Comparison of ENCODE assay signal across 26 mouse cellular contexts in genomic region chr17:30877456-30877855, GRCm38 (mm10). TPM values are rescaled to one million over a fixed set of nuclear protein-coding genes. Genes with fewer than 3 reads are reported as not detected.
DNase-seq lines count a peak whose midpoint lies in the region; TF ChIP-seq lines count a peak whose summit lies in the region.
"Had no signal": no experiment of that assay in that cellular context is flagged by ENCODE, and none has a peak within 500 bp of the region (broad histone marks: within the 10 kb centered on the region; RNA-seq: fewer than 3 reads in every experiment).

No protein-coding gene starts in this region.

- intact Hi-C loops in left cerebral cortex, postnatal 4 days (cut with DNase I): no loop called here
- intact Hi-C loops in left cerebral cortex, postnatal 10 days (cut with DNase I): no loop called here
- intact Hi-C loops in gastrocnemius, adult 2 months (cut with DNase I): no loop called here

- peak; percentile 68 for DNase-seq in left cerebral cortex, postnatal 4 days
- no peak for DNase-seq in left cerebral cortex, postnatal 10 days (ENCODE audit: extremely low spot score in 1 of 2, low spot score in 2 of 2)
- peak; percentile 91 to 95 for DNase-seq in cerebellum, adult 18-20 months
- peak; percentile 87 to 94 for DNase-seq in cerebellum, postnatal 10 days
- peak; percentile 32 for DNase-seq in yolk sac, embryonic 10.5 days (ENCODE audit: low spot score)
- no peak for DNase-seq in spleen, adult 18-20 months
- DNase-seq in kidney, postnatal 4 days: no peak
- no peak for DNase-seq in gastrocnemius, adult 2 months
- DNase-seq: adrenal gland, postnatal 25 days; gastrocnemius, postnatal 25 days; heart, adult 18-20 months; kidney, adult 2 months; kidney, postnatal 36 days; liver; lung, adult 2 months; lung, postnatal 10 days; right cerebral cortex, postnatal 14 days; thymus, postnatal 14 days had no signal

- H3K4me3 ChIP-seq in gastrocnemius, adult 2 months: no peak overlapping the region
- H3K4me3 ChIP-seq: forebrain, embryonic 13.5 days; hindbrain, embryonic 10.5 days; midbrain, embryonic 13.5 days; neural tube, embryonic 13.5 days; stomach, embryonic 15.5 days had no signal

- H3K27ac ChIP-seq in gastrocnemius, adult 2 months: no peak overlapping the region
- H3K27ac ChIP-seq: forebrain, embryonic 13.5 days; hindbrain, embryonic 10.5 days; liver, embryonic 14.5 days; macrophage; midbrain, embryonic 13.5 days; neural tube, embryonic 13.5 days; stomach, embryonic 15.5 days had no signal

- TF ChIP-seq CTCF in gastrocnemius, adult 2 months (IDR thresholded peaks at IDR 0.05): no peak

RNA-seq across cellular contexts. Expression of gene Glp1r, which starts 24.2 kb away (rescaled TPM):
- total RNA-seq in left cerebral cortex, postnatal 4 days (2021): under 1 TPM; 0.32 to 0.58 TPM
- total RNA-seq in left cerebral cortex, postnatal 10 days (2021): under 1 TPM; 0.93 to 0.94 TPM
- total RNA-seq in gastrocnemius, adult 2 months (2021): not detected
- total RNA-seq: gastrocnemius, postnatal 25 days; megakaryocyte-erythroid progenitor cell, adult 5-6 weeks had no signal

Comparison
In these comparisons a context has a peak if more than half of its experiments do, and no peak if none do; other contexts are left out.
1. DNase-seq: peak in left cerebral cortex, postnatal 4 days (single experiment), cerebellum, adult 18-20 months (2 of 2), cerebellum, postnatal 10 days (2 of 2) and yolk sac, embryonic 10.5 days (single experiment); none in left cerebral cortex, postnatal 10 days (0 of 2), spleen, adult 18-20 months (0 of 2), kidney, postnatal 4 days (0 of 2) and gastrocnemius, adult 2 months (single experiment).